Mouse (Mus musculus) liver, embryonic 11.5 days (tissue): ENCODE data around the gene Wnk2. TPM values are rescaled to one million over a fixed set of nuclear protein-coding genes. Genes with fewer than 3 reads are reported as not detected.

Experiments
- ATAC-seq: fragments of 200-750 bp; cut with Nextera tagmentation; replicated peaks from 2 replicates; pipeline ENCODE4 v1.8.0; 2017; ENCODE audit warnings: moderate number of reproducible peaks, mild to moderate bottlenecking, moderate TSS enrichment, moderate library complexity; ENCODE audit not compliant: low FRiP score
- DNase-seq: peaks from one replicate; pipeline ENCODE4 v3.0.0-alpha.2; 2017; ENCODE audit warnings: low spot score
- H3K27ac ChIP-seq: fragments of 300-500 bp; sonication (generic); 2 replicates; pipeline ENCODE4 v1.5.1; 2014; ENCODE audit warnings: mild to moderate bottlenecking, low read depth, low read length, control low read depth
- H3K27me3 ChIP-seq: fragments of 300-500 bp; sonication (generic); replicated peaks from 2 replicates; pipeline ENCODE4 v1.6.1; 2014; ENCODE audit warnings: low read length, mixed read lengths; ENCODE audit not compliant: control insufficient read depth, insufficient read depth
- H3K36me3 ChIP-seq: fragments of 300-500 bp; sonication (generic); 2 replicates; pipeline ENCODE4 v1.6.1; 2014; ENCODE audit warnings: mild to moderate bottlenecking, low read length, moderate library complexity, mixed read lengths; ENCODE audit not compliant: control insufficient read depth, insufficient read depth
- H3K4me1 ChIP-seq: fragments of 300-500 bp; sonication (generic); replicated peaks from 2 replicates; pipeline ENCODE4 v1.6.1; 2014; ENCODE audit warnings: low read length, mixed read lengths; ENCODE audit not compliant: control insufficient read depth, insufficient read depth
- H3K4me2 ChIP-seq: fragments of 300-500 bp; sonication (generic); 2 replicates; pipeline ENCODE4 v1.6.1; 2014; ENCODE audit warnings: mild to moderate bottlenecking, control low read depth, moderate library complexity
- H3K4me3 ChIP-seq: fragments of 300-500 bp; sonication (generic); 2 replicates; pipeline ENCODE4 v1.5.1; 2014; ENCODE audit warnings: low read depth, low read length, control low read depth
- H3K9ac ChIP-seq: fragments of 300-500 bp; sonication (generic); 2 replicates; pipeline ENCODE4 v1.6.1; 2014; ENCODE audit warnings: low read depth, low read length, control low read depth
- H3K9me3 ChIP-seq: fragments of 300-500 bp; sonication (generic); 2 replicates; pipeline ENCODE4 v1.6.1; 2016; ENCODE audit warnings: low read length, inconsistent platforms, mixed read lengths; ENCODE audit not compliant: control insufficient read depth
- WGBS: fragments of 180-500 bp; shearing (Covaris S2); extraction: QIAGEN DNeasy Blood & Tissue Kit; methylation state at CpG from one replicate; pipeline ENCODE4 v1.1.7; 2014; 5-methylcytosine and 5-hydroxymethylcytosine counted together
- polyA plus RNA-seq: library from polyadenylated mRNA; unstranded; fragments of >200 nt; fragmentation: Nextera tagmentation; extraction: Ambion mirVana; gene quantifications from 2 replicates; pipeline ENCODE4 v1.2.1, GENCODE M21; 2014

Gene Wnk2
- polyA plus RNA-seq, 1 experiment from 2014 or later, result 0.45 TPM

GRCm38 (mm10) chr13:49109665-49110064 lies 38.1 kb downstream of the Wnk2 start:
- Histone ChIP-seq H3K9ac (no peak overlapping the region), H3K27ac (no peak overlapping the region), H3K4me3 (no peak overlapping the region), H3K27me3 (no peaks in the 10 kb centered on the region), H3K4me1 (no peaks in the 10 kb centered on the region), H3K4me2 (no peak overlapping the region), H3K9me3 (no peaks in the 10 kb centered on the region), H3K36me3 (no peaks in the 10 kb centered on the region)
- no peak for ATAC-seq
- WGBS, result 68% methylated on average over 3 of the region's 3 CpGs
- DNase-seq, result no peak

DNA sequence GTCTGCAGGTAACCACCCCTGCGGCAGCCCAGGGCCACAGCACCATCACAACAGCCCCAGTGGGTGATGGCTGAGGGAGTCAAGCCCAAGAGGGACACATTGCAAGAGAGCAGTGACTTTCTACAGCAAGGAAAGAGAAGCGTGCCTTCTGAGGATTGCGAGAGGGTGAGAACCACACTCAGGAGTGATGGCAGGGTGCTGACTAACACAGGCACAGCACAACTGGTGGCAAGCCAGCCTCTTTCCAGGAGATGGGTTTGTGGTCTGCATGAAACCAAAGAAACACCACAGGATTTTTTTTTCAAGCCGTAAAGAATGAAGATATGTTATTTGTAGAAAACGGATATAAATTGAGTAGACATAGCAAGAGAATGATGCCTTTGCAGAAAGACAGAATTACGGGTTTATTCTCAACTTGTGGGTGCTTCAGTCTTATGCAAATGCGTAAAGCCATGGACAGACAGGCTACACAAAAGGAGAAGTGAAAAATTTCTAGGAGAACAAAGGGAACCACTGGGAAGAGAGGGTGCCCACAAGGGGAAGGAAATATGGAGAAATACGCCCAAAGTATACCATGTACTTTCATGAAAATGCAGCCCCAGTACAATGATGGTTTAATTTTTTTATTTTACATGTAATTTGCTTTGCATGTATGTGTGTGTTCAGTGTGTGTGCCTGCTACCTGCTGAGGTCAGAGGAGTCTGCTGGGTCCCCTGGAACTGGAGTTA lies 39.5 kb downstream of the Wnk2 start:
- H3K4me1 ChIP-seq, result no peaks in the 10 kb centered on the region
- H3K9ac ChIP-seq, result no peak overlapping the region
- H3K27me3 ChIP-seq, result no peaks in the 10 kb centered on the region
- H3K27ac ChIP-seq, result no peak overlapping the region
- H3K9me3 ChIP-seq, result no peaks in the 10 kb centered on the region
- no peak overlapping the region for H3K4me3 ChIP-seq
- no peaks in the 10 kb centered on the region for H3K36me3 ChIP-seq
- H3K4me2 ChIP-seq, result no peak overlapping the region
- DNase-seq, result no peak
- WGBS, result 75% methylated on average over 8 of the region's 8 CpGs
- ATAC-seq, result no peak

DNA sequence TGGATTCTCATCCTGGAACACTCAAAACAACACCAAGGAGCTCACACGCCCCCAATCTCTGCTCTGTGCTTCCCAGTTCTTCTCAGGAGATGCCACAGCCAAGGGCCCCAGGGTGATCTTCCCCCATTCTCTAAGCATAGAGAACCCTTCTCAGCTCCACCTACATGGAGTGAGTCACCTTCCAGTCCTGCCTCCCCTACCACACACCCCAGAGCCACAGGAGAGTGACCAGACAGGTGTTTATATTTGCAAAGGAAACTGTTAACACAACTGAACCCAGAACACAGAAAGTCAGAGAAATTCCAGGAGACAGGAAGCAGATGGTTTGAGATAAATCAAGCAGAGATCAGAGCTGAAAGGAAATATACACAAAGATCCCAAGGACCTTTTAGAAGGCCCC lies 43.9 kb downstream of the Wnk2 start:
- no peak overlapping the region for H3K9ac ChIP-seq
- no peak overlapping the region for H3K27ac ChIP-seq
- DNase-seq (no peak), ATAC-seq (no peak)
- H3K4me1 ChIP-seq, result no peaks in the 10 kb centered on the region
- H3K9me3 ChIP-seq, result no peaks in the 10 kb centered on the region
- no peaks in the 10 kb centered on the region for H3K36me3 ChIP-seq
- no peak overlapping the region for H3K4me3 ChIP-seq
- no peak overlapping the region for H3K4me2 ChIP-seq
- 74% methylated on average over 1 of the region's 1 CpGs for WGBS
- no peaks in the 10 kb centered on the region for H3K27me3 ChIP-seq

GRCm38 (mm10) chr13:49103235-49103634 lies 44.6 kb downstream of the Wnk2 start:
- H3K9ac ChIP-seq, result no peak overlapping the region
- 68% methylated on average over 7 of the region's 7 CpGs for WGBS
- no peak for ATAC-seq
- no peaks in the 10 kb centered on the region for H3K4me1 ChIP-seq
- H3K4me2 ChIP-seq, result no peak overlapping the region
- H3K9me3 ChIP-seq, result no peaks in the 10 kb centered on the region
- no peak overlapping the region for H3K4me3 ChIP-seq
- DNase-seq, result no peak
- no peaks in the 10 kb centered on the region for H3K36me3 ChIP-seq
- H3K27me3 ChIP-seq, result no peaks in the 10 kb centered on the region
- H3K27ac ChIP-seq, result no peak overlapping the region

GRCm38 (mm10) chr13:49100417-49100816 lies 47.4 kb downstream of the Wnk2 start:
- no peak for ATAC-seq
- no peaks in the 10 kb centered on the region for H3K27me3 ChIP-seq
- 54% methylated on average over 1 of the region's 1 CpGs for WGBS

GRCm38 (mm10) chr13:49096826-49097225 lies 51.0 kb downstream of the Wnk2 start:
- WGBS, result 66% methylated on average over 4 of the region's 4 CpGs
- H3K27me3 ChIP-seq, result no peaks in the 10 kb centered on the region
- ATAC-seq (no peak), DNase-seq (no peak)
- no peaks in the 10 kb centered on the region for H3K4me1 ChIP-seq
- no peak overlapping the region for H3K27ac ChIP-seq
- no peak overlapping the region for H3K4me2 ChIP-seq
- H3K36me3 ChIP-seq, result no peaks in the 10 kb centered on the region
- no peak overlapping the region for H3K9ac ChIP-seq
- no peaks in the 10 kb centered on the region for H3K9me3 ChIP-seq
- no peak overlapping the region for H3K4me3 ChIP-seq

More at GRCm38 (mm10) chr13:49100417-49100816, 47.4 kb downstream of the Wnk2 start:
- Histone ChIP-seq H3K4me2 (no peak overlapping the region), H3K9ac (no peak overlapping the region), H3K9me3 (no peaks in the 10 kb centered on the region), H3K4me3 (no peak overlapping the region), H3K36me3 (no peaks in the 10 kb centered on the region), H3K27ac (no peak overlapping the region), H3K4me1 (no peaks in the 10 kb centered on the region)
- no peak for DNase-seq

DNA sequence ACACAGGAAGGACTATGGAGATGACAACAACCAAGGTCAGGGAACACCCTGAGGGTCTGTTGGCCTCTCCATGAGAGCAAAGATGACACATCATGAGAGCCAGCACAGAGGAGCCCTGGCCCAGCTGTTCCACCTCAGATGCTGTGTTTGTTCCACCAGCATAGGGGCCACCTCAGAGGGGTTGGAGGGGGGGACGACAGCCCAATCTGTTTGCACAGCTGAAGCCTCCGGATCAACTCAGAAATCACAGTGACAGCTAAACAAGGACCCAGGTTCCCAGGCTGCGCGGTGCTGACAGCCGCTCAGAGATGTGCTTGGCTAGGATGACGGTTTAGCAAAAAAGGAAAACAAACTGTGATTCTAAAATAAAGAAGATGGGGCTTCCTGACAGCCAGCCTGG lies 53.1 kb downstream of the Wnk2 start:
- Histone ChIP-seq H3K9me3 (no peaks in the 10 kb centered on the region), H3K9ac (no peak overlapping the region), H3K27me3 (no peaks in the 10 kb centered on the region), H3K4me3 (no peak overlapping the region), H3K27ac (no peak overlapping the region), H3K4me1 (no peaks in the 10 kb centered on the region), H3K36me3 (no peaks in the 10 kb centered on the region), H3K4me2 (no peak overlapping the region)
- no peak for ATAC-seq
- no peak for DNase-seq
- 71% methylated on average over 6 of the region's 6 CpGs for WGBS

DNA sequence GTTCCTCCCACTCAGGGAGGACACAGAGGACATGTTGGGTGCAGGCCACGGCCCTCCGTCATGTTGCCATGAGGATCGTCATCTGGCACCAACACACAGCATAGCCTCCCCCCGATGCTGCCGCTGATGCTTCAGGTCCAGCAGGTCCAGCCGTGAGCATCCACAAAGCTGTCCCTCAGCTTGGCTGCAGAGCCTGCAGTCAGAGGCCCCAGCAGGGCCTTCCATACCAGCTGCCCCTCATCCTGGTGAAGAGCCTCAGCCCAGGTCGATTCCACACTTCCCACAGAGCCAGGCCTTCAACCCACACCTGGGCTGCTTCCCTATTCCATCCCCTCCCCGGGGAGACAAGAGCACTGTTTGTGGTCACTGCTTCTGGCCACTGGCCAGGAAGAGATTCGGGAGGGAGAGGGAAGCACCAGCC lies 54.3 kb downstream of the Wnk2 start:
- Histone ChIP-seq H3K4me2 (no peak overlapping the region), H3K9ac (no peak overlapping the region), H3K27me3 (no peaks in the 10 kb centered on the region), H3K4me3 (no peak overlapping the region), H3K4me1 (no peaks in the 10 kb centered on the region), H3K27ac (no peak overlapping the region), H3K9me3 (no peaks in the 10 kb centered on the region), H3K36me3 (no peaks in the 10 kb centered on the region)
- DNase-seq, result no peak
- no peak for ATAC-seq
- WGBS, result 59% methylated on average over 9 of the region's 9 CpGs

DNA sequence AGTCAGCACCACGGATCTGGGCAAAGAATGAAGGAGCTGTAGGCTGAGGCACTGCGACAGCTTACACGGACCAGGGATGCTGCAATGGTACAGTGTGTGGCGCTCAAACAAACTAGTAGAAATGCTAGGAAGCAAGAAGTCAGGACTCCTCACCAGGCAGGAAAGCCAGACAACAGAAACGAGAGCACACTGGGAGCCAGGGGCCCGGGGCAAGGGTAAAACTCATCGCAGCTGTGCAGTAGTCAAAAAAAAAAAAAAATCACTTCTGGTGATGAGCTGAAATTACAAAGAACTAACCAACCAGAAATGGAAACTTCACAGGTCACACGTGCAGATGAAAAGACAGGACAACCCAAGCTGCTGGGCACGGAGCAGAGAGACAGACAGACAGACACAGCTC lies 55.2 kb downstream of the Wnk2 start:
- ATAC-seq, result no peak
- H3K4me2 ChIP-seq, result no peak overlapping the region
- H3K4me3 ChIP-seq, result no peak overlapping the region
- WGBS, result 83% methylated on average over 9 of the region's 9 CpGs
- H3K9ac ChIP-seq, result no peak overlapping the region
- no peak overlapping the region for H3K27ac ChIP-seq
- H3K27me3 ChIP-seq, result no peaks in the 10 kb centered on the region
- no peaks in the 10 kb centered on the region for H3K36me3 ChIP-seq
- no peaks in the 10 kb centered on the region for H3K4me1 ChIP-seq
- DNase-seq, result no peak
- no peaks in the 10 kb centered on the region for H3K9me3 ChIP-seq
